Mouse (Mus musculus): Measurements from ENCODE around the gene Sema6b.

The Sema6b gene

DNA sequence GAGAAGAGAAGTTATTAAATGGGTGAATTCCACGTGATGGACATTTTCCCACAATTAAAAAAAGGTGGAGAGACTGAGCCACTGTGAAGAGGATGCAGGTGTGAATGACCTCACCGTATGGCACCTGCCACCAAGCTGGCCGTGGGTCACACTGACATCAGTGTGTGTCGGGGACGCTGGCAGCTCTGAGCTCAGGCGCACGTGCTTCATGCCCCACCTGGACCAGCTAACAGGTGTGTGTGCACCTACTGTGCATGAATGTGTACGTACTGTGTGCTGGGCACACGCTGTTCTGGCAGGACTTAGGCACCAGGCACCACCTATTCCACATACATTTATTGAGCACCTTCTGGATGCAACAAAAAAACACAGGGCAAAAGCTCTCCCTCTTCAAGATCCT is 4.4 kb upstream of the Sema6b start:
- DNase-seq: no peak

DNA sequence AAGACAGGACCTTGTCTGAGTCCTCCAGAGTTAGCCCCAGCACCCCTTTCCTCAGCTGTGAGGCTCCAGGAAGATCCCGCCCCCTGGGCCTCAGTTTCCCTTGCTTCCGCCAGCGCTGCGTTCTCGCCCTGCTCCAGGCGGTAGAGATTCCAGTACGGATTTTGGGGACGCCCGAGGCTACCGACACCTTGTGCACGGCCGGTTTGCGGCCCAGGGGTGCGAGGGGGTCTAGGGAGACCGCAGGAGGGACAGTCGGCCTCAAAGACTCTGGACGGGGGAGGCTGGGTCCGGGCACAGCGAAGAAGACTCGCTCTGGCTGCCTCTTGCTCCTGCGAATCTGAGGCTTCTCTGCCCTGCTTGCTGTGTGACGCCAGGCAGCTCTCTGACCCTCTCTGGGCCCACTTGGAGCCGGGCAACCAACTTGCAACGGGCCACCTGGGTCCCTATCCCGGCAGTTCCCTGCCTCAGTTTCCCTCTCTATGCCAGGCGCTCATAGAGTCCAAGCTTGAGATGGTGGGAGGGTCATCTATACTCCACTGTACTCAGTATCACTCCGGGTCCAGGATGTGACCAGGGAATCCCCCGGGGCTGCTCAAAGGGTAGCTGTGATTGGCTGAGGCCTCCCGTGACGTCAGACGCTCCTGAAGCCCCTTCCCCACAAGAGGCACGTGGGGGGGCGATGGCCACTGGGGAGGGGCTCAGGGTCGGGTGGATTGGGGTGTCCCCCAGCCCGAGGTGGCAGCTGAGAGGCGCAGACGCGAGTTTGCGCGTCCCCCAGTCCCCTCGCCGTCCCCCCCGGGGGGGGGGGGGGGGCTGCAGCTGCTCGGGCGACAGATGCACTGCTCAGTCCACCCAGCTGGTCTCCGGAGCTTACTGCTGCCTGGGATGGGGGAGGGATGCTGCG is 1.8 kb upstream of the Sema6b start:
- DNase-seq: no peak

DNA sequence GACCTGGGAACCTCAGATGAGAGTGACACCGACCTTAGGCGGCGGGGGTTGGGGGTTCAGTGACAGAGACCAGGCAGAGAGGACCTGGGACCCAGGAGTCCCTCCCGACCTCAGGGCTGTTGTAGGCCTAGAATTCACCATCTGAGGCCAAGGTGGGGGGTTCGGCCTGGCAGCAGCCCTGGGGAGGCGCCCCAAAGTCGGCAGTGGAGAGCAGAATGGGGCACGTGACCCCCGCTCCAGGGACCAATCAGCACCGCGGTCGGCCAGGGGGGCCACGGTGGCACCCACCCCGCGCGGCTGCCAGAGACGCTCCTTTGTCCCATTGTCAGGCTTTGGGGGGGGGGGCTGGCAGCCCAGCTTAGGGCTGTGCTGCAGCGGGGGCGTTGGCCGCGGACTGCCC is 788 bp downstream of the Sema6b start:
- no peak for DNase-seq

DNA sequence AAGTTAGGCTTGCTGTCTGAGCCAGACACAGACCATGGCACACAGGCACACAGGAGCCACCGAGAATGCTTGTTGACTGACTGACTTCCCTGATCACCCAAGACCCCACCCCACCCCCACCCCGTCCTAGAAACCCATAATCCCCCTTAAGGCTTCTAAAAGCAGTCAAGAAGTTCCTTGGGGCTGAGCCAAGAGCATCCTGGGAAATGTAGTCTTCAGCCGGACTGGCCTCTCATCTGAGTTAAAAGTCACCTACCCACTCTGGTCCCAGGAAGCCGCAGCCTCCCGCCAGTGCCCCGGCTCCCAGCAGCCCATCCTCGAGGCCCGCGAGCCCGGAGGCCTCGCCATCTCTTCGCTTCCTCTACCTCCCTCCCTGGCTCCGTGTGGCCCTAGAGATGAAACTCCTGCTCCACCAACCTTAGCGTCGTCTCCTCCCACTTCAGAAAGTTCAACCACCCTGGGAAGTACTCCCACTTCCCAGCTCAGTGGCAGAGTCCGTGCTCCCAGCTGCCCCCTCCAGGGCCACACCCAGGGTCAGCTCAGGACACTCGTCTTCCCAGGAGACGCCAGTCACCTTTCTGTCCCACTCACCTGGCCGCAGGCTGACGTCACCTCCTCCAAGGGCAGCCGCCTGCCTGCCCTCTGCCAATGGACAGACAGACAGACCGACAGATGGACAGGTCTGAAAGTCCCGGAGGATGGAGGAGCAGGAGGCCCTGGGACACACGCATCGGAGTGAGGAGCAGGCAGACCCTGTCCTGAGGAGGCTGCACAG is 2.1 kb downstream of the Sema6b start:
- DNase-seq: no peak

DNA sequence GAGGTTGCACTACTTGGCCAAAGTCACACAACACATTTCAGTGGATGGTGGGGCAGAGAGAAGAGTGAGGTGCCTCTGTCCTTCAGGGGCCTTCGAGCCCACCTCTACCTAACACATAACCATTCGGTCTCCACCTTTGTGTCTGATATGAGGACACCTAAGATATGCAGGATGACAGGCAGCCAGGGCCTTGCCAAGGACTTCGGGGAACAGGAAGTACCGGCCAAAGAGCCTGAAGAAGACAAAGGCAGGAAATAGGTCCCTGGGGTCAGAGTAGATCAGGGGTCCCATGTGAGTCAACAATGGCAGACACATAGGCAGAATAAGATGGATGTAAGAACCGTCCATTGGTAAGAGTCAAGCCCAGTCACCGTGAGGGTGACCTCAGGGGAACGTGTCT is 3.6 kb downstream of the Sema6b start:
- DNase-seq: no peak

DNA sequence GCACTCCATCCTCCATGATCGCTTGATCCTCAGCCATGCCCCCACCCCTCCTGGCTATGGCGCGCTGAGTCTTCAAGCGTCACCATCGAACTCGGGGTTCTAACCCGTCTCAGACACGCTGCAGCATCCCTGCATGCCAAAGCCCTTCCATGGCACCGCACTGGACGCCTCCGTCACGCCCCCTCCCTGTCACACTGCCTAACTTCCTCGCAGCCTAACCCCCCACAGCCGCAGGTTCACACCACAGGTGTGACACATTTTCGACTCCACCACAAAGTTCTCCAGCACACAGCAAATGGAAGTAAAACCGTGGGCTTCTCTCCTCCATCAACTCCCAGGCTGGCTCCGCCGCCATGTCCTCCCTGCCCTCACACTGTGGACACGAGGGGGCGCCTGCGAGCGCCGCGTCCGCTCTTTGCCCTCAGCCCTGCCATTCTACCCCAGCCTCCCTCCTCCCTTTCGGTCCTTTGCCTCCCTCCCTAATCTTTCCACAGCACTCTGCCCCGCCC is 5.6 kb downstream of the Sema6b start:
- DNase-seq: peak; percentile 83

DNA sequence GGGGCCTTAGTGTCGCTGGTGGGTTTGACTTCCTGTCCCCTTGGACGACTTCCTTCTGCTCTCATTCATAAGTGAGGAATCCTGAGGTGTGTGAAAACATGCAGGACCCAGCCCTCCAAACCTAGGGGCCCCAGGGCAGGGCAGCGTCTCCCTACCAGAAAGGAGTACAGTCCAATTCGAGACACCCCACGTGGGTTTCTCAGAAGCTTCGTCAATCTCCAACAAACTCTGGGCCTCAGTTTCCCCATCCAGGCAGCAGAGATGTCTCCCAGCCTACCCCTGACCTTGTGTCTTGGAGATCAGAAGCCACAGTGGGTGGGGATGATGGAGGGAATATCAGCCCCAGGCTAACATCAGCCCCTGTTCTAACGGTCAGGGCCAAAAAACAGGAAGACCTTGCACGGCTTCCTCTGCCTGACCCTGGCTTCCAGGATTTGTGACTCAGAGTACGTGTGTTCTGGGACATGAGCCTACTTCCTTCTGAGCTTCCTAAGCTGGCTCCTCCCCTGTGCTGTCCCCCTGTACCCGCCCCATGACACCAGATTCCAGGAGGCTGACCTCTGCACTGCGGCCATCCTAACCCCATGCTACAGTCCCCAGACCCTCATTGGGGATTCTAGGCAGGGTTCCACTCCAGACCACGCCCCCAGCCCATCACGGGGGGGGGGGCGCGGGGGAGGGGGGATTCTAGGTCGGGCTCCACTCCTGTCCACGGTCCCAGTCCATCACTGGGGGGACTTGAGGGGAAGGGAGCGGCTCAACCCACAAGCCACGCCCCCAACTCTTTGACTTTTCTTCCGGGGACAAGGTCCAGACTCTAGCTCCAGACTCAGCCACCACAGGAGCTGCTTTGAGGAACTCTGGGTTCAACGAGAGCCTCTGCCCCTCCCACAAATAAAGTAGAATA is 6.4 kb downstream of the Sema6b start:
- DNase-seq: peak; percentile 72

DNA sequence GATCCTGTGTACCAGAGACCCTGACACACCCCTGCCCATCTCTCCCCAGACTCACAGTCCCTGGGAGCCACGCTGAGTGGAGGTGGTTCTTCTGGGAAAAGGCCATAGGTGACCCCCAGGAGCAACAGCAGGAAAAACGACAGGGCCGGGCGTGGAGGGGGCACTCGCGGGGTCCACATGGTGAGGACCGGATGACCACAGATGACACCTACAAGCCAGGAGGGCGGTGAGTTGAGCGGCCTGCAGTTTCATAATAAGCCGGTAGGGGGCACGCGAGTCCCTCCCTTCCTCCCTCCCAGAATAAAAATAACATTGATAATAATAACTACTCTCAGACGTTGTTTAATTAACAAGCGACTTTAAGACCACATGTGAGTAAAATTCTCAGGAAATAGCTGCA is 7.5 kb downstream of the Sema6b start:
- peak; percentile 78 for DNase-seq

DNA sequence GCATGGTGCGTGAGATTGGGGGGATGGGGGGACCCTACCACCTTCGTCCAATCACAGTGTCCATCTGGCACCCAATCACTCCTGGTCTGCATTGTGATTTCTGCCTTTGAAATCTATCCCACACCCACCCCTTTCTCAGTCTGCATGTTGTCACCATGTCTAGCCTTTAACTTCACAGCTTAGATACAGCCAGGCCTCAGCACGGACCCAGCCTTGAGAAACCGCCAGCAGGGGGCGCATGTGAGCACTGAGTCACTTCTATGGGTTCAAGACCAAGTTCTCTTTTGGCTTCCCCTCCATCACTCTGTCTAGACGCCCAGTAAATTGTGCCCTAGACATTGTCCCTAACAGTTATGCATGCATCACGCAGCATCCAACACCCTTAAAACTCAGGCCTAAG is 8.3 kb downstream of the Sema6b start:
- peak; percentile 79 for DNase-seq

DNA sequence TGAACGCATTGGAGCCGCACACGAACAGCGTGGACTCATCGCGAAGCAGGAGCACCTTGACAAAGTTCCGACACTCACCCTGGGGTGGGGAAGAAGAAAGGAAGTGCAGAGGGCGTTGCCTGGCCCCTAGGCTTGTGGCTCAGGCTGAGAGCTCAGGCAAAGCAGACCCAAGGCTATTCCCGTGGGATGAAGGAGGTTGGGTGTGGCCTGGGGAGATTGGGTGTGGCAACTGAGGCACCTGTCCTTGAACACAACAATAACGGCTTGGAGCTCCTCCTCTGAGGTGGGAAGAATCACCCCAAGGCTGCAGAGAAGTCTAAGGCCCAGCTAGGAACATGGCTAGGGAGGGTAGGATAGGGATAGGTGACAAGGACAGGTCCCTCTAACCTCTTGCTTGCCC is 9.0 kb downstream of the Sema6b start:
- DNase-seq: no peak

DNA sequence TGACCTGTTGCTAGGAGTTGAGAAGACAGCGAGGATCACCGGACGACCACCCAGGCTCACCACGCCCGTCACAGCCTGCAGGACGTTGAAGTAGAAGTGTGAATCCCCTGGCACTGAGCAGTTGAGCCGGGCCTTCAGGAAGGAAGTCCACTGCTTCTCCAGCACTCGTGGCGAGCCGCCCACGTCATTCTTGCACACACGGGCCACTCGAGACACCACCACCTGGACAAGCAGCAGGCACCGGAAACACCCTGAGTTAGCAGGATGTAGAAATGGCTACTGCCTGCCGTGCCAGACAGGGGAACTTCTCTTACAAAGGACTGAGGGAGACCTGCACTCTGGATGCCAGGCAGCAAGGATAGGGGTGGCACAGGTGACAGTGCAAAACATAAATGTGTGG is 11.9 kb downstream of the Sema6b start:
- no peak for DNase-seq

DNA sequence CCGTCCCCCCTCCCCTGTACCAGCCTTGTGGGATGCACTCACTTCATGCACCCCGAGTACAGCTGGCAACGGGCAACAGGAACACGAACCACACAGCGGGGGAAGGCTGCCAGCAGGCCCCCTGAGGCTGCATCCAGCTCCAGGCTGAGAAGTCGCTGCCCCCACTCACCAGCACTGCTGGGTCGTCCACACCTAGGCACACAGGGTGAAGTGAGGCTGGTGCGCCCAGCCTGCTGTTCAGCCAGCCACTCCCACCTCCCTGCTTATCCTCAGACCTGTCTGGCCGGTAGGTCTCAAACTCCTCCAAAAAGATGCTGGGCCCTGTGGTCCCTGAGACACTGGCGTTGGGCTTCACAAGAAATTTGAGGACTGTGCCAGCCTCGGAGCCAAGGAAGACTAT is 14.0 kb downstream of the Sema6b start:
- DNase-seq: no peak

DNA sequence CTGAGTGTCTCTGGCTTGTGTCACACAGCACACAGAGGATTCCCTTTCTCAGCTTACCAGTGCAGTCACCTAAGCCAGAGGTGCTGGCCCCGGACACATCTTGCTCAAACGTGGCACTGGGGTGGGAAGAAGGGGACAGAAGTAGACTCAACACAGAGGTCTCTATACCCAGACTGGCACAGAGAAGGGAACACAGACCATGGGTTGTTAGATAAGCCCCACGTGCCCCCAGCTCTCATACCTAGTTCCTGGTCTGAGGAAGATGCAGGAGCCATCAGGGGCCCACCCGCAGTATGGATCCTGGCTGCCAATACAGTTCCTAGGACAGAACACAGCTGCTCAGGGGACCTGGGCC is 14.9 kb downstream of the Sema6b start:
- no peak for DNase-seq

DNA sequence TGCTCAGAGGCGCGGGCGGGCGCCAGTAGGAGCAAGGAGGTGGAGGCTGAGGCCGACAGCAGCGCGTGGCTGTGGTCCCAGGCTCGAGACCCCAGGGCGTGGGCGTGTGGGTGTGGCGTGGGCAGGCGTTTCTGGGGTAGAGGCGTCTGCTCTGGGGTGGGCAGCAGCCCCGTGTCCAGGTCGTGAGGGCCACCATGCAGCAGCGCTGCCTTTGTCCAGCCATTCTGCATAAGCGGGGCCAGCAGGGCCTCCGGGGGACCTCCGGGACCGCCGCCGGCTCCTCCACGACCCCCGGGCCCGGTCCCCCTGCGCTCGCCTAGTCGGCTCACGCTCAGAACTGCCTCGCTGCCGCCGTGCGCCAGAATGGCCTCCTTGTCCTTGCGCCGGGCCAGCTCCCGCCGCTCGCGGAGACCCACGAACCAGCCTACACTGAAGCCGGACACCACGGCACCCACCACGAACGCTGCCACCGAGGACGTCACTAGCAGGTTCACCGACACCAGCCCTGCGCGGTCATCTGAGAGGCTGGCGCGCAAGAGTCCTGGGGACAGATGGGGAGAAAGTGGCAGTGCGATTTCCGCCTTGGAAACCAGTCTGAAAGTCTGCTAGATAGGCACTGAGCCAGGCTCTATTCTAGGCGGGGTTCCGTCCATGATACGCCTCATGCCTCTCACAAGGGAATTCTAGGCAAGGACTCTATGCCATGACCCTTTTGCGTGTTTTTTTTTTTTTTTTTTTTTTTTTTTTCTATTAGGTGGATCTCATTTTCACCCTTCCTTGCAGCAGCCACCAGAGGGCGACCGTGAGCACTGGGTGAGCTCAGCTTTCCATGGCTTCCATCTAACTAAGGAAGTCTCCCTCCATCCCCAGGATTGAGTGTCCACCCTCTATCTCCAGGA is 15.5 kb downstream of the Sema6b start:
- DNase-seq: peak; percentile 60

DNA sequence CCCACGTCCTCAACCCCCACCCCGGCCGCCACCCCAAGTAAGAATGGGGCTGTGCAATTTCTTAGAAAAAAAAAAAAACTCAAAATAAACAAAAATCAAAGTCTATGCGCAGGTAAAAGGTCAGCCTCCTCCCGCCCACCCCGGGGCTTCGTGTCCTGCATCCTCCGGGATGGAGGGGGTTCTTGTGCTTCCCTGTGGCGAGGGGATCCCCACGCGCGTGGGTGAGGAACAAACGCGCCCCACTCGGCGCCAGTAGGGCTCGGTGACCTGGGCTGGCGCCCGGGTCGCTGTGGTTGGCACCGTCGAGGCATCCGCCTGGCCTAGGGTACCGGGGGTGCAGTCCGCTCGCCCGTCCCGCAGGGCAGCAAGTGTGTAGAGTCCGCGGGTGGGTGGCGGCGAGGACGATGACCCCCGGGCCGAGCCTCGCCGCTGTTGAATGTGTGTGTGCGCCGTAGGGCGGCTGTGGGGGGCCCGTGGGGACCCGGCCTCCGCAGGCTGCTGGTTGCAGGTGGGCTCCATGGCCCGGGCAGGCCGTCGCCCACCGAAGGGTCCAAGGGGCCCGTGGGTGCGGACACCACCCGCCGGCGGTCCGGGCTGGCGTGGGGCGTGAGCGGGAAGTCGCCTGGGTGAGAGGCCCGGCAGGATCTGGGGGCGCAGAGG is 16.3 kb downstream of the Sema6b start:
- DNase-seq: no peak

DNA sequence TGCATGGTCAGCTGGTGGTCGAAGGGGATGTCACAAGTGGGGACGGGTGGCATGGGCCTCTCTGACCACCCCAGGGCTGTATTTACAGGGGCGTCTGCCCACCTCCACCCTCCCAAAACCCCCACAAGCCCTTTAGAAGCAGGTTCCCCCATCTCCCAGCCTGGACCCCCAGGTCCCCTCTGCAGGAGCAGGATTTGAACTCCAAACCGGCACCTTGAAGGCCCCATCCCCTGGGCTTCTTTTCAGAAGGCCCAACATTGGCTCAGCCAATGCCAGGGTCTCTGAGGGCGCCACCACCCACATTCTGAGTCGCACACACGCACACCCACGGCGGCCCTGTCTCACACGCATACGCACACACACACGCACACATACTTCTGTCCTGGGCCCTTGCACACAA is 17.0 kb downstream of the Sema6b start:
- DNase-seq: no peak

DNA sequence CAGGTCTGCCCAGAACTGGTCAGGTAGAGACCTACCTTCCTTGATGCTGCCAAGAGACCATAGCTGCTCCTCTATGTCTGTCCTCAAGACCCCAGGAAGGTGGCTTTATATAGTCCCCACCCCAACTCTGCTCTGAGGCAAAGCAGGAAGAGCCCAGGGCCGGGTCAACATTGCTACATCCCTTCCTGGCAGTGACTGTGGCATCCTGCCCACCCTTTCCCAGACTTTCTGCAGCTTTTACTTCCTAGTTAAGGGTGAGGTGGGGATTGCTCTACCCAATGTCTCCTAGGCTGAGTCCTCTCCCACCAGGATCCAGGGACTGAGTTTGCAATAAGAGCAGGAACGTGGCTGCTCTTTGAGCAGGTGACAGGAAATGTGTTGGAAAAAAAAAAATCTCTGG is 18.3 kb downstream of the Sema6b start, which contains the start of gene Lrg1:
TSS of gene Lrg1 (minus strand) at position 176 of the 400 bp plus-strand sequence.
- DNase-seq: peak; percentile 45

DNA sequence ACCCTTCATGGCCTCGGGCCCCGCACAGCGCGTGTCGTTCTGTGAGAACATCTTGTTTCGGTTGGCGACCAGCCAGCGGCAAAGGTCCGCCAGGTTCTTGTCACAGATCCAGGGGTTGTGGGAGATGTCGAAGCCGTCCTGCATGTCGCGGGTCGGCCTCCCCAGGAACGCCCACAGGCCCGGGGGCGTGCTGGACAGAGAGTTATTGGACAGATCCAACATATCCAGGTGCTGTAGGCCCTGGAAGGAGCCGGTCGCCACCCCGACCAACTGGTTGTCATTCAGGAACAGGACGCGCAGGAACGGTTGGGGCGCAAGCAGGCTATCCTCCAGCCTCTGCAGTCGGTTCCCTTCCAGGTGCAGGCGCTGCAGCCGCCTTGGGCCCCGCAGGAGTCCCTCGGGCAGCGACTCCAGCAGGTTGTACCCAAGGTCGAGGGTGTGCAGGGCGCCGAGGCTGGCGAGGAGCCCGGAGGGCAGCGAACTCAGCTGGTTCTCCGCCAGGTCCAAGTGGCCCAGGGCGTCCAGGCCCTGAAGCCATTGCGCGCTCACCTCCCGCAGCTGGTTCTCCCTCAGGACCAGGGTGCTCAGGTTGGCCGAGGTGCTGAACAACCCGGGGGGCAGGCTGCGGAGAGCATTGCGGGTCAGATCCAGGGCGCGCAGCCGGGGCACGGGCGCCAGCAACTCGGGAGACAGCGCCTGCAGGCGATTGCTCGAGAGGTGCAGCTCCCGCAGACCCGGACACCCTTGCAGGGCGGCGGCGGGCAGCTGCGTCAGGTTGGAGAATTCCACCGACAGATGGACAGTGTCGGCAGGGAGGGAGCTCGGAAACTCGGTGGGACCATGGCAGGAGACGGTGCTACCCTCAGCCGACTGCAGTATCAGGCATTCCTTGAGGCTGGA is 19.9 kb downstream of the Sema6b start:
- DNase-seq: peak; percentile 51

DNA sequence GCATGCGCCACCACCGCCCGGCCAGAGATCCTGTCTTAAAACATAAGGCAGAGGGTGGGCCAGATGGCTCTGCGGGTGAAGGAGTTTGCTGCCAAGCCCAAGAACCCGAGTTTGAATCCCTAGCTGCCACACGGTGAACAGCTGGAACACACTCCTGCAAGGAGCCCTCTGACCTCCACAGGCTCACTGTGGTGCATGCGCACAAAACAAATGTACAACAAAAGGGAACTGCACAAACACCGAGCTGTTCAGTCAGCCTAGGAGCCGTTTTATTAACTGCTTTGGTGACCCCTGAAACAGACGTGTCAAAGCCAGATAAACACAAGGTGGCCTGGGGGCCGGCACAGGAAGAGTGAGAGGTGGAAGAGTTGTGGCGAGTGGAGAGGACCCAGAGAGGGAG is 20.7 kb downstream of the Sema6b start:
- DNase-seq: no peak

DNA sequence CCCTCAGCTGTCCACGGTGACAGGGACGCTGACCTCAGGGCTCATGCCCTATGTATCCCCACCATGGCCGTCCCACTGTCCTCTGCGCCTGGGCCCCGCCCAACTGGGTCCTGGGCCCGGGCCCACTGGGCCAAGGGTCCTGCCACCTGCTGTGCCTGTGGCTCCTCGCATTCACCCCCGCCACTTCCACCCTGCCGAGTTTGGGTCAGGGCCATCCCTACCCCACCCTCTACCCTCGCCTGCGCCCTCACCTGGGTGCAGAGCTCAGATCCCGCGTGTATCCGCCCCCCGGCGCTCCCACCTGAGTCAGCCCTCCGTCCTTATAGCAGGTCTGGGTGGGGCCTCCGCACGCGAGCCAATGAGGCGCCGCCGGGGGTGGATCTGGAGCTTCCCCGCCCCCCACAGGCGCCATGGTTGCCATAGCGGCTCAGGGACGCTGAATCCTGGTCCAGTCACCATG is 22.9 kb downstream of the Sema6b start, which contains the start of gene Plin5:
TSS of gene Plin5 (minus strand) at position 346 of the 460 bp plus-strand sequence.
- DNase-seq: peak; percentile 70
